Mouse (Mus musculus): ENCODE measurements at regions not wholly inside any gene's neighbourhood (a gene's known extent, or its start where the extent isn't known, plus 50 kb on each side); places are given as distances from the start of the nearest gene placed in this dataset.

DNA sequence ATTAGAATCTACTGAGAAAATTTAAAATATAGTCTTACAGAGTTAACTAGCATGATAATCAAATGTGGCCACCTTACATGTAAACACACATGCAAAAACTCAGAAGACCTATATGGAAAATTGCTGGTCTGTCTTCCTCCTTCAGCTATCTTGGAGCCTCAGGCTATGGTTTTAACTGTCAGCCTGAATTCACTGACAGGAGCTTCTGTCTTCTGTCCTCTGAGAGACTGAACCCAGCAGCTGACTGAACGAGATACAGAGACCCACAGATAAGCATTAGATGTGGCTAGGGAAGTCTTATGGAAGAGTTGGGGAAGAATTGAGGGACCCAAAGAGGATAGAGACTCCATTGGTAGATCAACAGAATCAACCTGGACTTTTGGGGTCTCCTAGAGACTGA lies 360.0 kb upstream of the Meox2 start:
- 47% methylated on average over 1 of the region's 1 CpGs for WGBS
- H3K9ac ChIP-seq: no peak overlapping the region
- H3K36me3 ChIP-seq: no peaks in the 10 kb centered on the region
- no peaks in the 10 kb centered on the region for H3K27me3 ChIP-seq (replicated peaks)
- H3K4me2 ChIP-seq: no peak overlapping the region
- no peak overlapping the region for H3K4me3 ChIP-seq
- ATAC-seq (ENCODE audit: extremely low read depth, insufficient number of reproducible peaks, low FRiP score, low TSS enrichment): no peak
- H3K9me3 ChIP-seq: no peaks in the 10 kb centered on the region
- H3K4me1 ChIP-seq: no peaks in the 10 kb centered on the region
- no peak overlapping the region for H3K27ac ChIP-seq (replicated peaks)

DNA sequence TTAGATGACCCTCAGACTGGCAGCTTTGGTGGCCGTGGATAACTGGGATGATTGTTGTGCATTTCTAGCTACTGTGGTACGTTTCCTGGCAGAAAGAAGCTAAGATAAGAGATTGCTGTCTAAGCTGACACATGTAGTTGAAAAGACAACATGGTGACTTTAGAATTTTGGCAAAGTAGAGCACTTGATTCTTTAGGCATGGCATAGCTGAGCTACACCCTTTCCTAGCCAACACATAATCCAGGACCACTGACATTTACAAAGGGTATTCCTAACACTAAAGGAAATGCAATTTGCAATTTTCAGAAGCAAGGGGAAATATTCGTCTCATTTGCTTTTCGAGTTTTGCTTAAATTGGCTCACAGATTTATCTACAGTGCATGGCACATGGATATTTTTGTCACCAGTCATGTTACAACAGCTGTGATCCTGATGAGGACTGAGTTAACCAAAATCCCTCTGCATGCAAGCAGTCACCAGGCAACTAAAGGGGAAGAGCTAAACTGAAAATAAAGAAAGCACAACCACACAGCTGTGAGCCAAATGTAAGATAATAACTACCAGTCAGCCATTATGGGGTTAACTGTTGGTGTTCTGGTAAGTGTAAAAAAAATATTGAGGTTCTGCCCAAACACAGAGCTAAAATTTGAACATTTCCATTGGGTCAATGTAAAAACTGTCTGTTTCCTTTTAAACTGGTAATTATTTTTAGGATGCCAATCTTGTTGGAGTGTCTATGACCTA lies 342.9 kb upstream of the Meox2 start:
- H3K4me2 ChIP-seq: no peak overlapping the region
- ATAC-seq (ENCODE audit: extremely low read depth, insufficient number of reproducible peaks, low FRiP score, low TSS enrichment): no peak
- H3K27ac ChIP-seq (replicated peaks): no peak overlapping the region
- no peak overlapping the region for H3K9ac ChIP-seq
- no peaks in the 10 kb centered on the region for H3K36me3 ChIP-seq
- no peaks in the 10 kb centered on the region for H3K27me3 ChIP-seq (replicated peaks)
- H3K9me3 ChIP-seq: no peaks in the 10 kb centered on the region
- no peak overlapping the region for H3K4me3 ChIP-seq
- no peaks in the 10 kb centered on the region for H3K4me1 ChIP-seq
- 61% methylated on average over 4 of the region's 4 CpGs for WGBS

DNA sequence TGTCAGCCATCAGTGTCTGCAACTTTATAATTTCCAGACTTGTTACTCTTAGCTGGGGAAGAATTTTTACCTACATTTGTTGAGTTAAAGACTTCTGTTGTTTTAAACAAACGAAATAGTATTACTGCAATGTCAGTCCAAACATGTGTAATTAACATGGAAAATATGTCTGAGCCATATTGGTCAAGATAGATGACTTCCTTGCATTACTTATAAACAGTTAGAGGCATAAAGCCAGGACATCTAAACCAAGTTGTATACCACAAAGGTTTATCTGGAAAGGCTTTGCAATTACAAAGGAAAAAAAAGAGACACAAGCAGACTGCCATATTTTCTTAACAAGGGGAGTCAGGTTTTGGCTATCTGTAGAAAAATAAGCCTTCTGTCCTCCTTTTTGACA lies 342.2 kb upstream of the Meox2 start:
- Histone ChIP-seq H3K9ac (no peak overlapping the region), H3K27ac (replicated peaks) (no peak overlapping the region), H3K4me1 (no peaks in the 10 kb centered on the region), H3K27me3 (replicated peaks) (no peaks in the 10 kb centered on the region), H3K9me3 (no peaks in the 10 kb centered on the region), H3K36me3 (no peaks in the 10 kb centered on the region), H3K4me3 (no peak overlapping the region), H3K4me2 (no peak overlapping the region)
- ATAC-seq (ENCODE audit: extremely low read depth, insufficient number of reproducible peaks, low FRiP score, low TSS enrichment): no peak
- WGBS: 36% methylated on average over 1 of the region's 1 CpGs

DNA sequence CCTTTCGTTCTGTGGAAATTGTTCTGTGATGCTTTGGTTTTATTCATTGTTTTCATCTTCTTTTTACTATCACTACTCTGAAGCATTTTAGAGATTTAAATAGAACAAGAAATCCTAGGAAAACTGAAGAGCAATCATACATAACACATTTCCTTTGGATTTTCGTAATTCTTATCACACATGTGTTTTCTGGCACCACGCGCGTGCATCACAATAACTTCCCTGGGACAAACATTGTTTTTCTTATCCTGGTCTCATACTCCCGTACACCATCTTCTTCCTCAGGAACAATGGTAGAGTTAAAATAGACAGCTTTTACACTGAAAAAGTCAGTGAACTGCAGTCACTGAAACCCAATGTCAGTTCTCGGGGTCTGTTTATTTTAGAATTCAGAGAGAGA lies 327.6 kb upstream of the Meox2 start:
- H3K4me3 ChIP-seq: no peak overlapping the region
- no peaks in the 10 kb centered on the region for H3K36me3 ChIP-seq
- H3K27me3 ChIP-seq (replicated peaks): no peaks in the 10 kb centered on the region
- no peak overlapping the region for H3K4me2 ChIP-seq
- H3K9ac ChIP-seq: no peak overlapping the region
- H3K4me1 ChIP-seq: no peaks in the 10 kb centered on the region
- H3K27ac ChIP-seq (replicated peaks): no peak overlapping the region
- no peak for ATAC-seq (ENCODE audit: extremely low read depth, insufficient number of reproducible peaks, low FRiP score, low TSS enrichment)
- no peaks in the 10 kb centered on the region for H3K9me3 ChIP-seq
- WGBS: 68% methylated on average over 7 of the region's 7 CpGs

DNA sequence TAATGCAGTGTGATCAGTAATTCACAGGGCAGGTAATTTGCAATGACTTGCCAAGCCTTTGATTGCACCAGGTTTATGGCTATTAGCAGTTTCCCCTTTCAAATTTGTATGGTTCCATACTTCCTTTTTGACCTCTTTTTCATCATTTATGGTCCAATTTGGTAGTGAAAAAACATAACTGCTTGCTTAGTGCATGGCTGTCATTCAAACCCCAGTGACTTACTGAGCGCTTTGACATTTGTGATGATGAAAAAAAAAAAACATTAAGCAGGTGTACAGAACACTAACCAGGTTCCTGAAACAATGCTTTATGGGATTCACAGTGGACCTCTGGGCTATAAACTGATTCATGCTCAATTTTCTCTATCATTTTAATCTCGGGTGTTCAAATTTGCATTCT lies 317.5 kb upstream of the Meox2 start:
- H3K27me3 ChIP-seq (replicated peaks): no peaks in the 10 kb centered on the region
- no peak overlapping the region for H3K4me3 ChIP-seq
- no peak overlapping the region for H3K4me2 ChIP-seq
- H3K27ac ChIP-seq (replicated peaks): no peak overlapping the region
- no peaks in the 10 kb centered on the region for H3K4me1 ChIP-seq
- no peaks in the 10 kb centered on the region for H3K9me3 ChIP-seq
- H3K9ac ChIP-seq: no peak overlapping the region
- WGBS: 80% methylated on average over 2 of the region's 2 CpGs
- no peaks in the 10 kb centered on the region for H3K36me3 ChIP-seq
- no peak for ATAC-seq (ENCODE audit: extremely low read depth, insufficient number of reproducible peaks, low FRiP score, low TSS enrichment)

DNA sequence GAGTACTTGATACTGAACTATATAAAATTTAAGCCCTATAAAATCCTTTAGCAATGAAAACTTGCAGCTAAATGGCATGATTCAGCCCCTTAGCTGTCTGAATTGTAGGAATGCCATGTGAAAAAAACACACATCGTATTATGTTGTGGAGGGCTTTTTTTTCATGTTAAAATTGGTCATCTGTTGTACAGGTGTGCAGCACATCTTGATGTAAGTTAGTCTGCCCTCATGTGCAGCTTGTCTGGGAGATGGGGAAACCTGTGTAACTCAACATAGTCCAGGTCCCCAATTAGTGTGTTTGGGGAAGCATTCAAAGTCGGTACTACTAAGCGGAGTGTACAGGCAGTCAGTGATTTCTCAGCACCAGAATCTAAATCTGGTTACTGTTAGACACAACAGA lies 316.9 kb upstream of the Meox2 start:
- no peaks in the 10 kb centered on the region for H3K27me3 ChIP-seq (replicated peaks)
- 89% methylated on average over 3 of the region's 3 CpGs for WGBS
- H3K36me3 ChIP-seq: no peaks in the 10 kb centered on the region
- no peaks in the 10 kb centered on the region for H3K4me1 ChIP-seq
- H3K9ac ChIP-seq: no peak overlapping the region
- no peak overlapping the region for H3K27ac ChIP-seq (replicated peaks)
- ATAC-seq (ENCODE audit: extremely low read depth, insufficient number of reproducible peaks, low FRiP score, low TSS enrichment): no peak
- H3K4me2 ChIP-seq: no peak overlapping the region
- H3K9me3 ChIP-seq: no peaks in the 10 kb centered on the region
- H3K4me3 ChIP-seq: no peak overlapping the region

DNA sequence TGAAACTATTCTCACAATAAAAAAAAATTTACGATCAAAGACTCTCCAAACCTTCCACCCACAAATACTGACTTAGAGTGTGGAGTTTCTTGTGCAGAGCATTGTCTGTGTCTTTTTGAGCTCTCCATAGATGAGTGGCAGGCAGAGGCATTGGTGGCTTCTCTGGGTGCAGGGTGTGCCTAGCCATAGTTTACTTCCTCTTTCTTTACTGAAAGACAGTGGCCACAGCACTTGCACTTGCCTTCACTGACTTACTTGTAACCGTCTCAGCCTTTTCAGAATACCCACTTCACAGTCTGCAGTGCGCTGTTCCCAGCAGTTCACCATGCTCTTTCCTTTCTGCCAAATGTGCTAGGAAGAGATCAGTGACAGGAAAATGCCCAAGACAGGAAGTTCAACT lies 316.1 kb upstream of the Meox2 start:
- Histone ChIP-seq H3K4me3 (no peak overlapping the region), H3K9ac (no peak overlapping the region), H3K27me3 (replicated peaks) (no peaks in the 10 kb centered on the region), H3K36me3 (no peaks in the 10 kb centered on the region), H3K4me2 (no peak overlapping the region), H3K9me3 (no peaks in the 10 kb centered on the region), H3K4me1 (no peaks in the 10 kb centered on the region), H3K27ac (replicated peaks) (no peak overlapping the region)
- WGBS: 66% methylated on average over 3 of the region's 3 CpGs
- ATAC-seq (ENCODE audit: extremely low read depth, insufficient number of reproducible peaks, low FRiP score, low TSS enrichment): no peak

DNA sequence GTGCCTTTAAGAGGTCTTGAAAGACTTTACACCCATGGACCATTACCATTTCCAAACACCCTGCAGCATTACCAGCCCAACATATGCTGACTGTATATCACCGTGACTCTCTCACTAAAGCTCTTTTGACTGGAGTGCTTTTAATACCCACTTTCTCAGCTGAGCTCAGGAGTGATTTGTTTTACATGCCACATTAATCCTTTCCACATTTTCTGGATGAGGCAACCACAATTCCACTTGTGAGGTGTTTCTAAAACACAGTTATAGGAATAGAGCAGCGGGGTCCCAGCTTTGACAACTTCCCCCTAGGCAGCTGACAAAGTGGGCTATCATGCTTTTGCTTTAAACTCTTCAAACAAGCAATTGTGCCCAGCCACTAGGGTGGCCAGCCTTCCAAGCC lies 314.5 kb upstream of the Meox2 start:
- no peaks in the 10 kb centered on the region for H3K27me3 ChIP-seq (replicated peaks)
- 61% methylated on average over 2 of the region's 2 CpGs for WGBS
- H3K4me3 ChIP-seq: no peak overlapping the region
- no peak overlapping the region for H3K4me2 ChIP-seq
- no peaks in the 10 kb centered on the region for H3K9me3 ChIP-seq
- H3K4me1 ChIP-seq: no peaks in the 10 kb centered on the region
- ATAC-seq (ENCODE audit: extremely low read depth, insufficient number of reproducible peaks, low FRiP score, low TSS enrichment): no peak
- no peak overlapping the region for H3K9ac ChIP-seq
- no peaks in the 10 kb centered on the region for H3K36me3 ChIP-seq
- H3K27ac ChIP-seq (replicated peaks): no peak overlapping the region

DNA sequence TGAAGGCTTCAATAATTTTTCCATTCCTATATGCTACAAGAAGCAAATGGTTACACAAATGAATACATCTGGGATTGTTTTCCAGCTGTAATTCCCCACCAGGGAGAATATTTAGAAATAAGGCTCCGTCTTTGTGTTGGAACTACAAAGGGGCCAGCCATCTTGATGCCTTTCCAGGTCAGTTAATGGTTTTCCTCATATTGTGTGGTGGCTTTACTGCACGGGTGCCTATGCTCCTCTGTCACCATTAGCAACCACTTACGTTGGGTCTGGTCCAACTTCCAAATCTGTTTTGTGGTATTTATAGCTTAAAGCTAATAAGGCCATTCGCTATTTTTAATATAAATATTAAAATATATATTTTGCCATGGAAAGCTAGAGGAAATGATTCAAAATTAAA lies 312.1 kb upstream of the Meox2 start:
- no peak overlapping the region for H3K27ac ChIP-seq (replicated peaks)
- no peak overlapping the region for H3K4me3 ChIP-seq
- H3K4me2 ChIP-seq: no peak overlapping the region
- no peaks in the 10 kb centered on the region for H3K27me3 ChIP-seq (replicated peaks)
- H3K9ac ChIP-seq: no peak overlapping the region
- H3K9me3 ChIP-seq: no peaks in the 10 kb centered on the region
- 70% methylated on average over 4 of the region's 4 CpGs for WGBS
- ATAC-seq (ENCODE audit: extremely low read depth, insufficient number of reproducible peaks, low FRiP score, low TSS enrichment): no peak
- H3K36me3 ChIP-seq: no peaks in the 10 kb centered on the region
- H3K4me1 ChIP-seq: no peaks in the 10 kb centered on the region

DNA sequence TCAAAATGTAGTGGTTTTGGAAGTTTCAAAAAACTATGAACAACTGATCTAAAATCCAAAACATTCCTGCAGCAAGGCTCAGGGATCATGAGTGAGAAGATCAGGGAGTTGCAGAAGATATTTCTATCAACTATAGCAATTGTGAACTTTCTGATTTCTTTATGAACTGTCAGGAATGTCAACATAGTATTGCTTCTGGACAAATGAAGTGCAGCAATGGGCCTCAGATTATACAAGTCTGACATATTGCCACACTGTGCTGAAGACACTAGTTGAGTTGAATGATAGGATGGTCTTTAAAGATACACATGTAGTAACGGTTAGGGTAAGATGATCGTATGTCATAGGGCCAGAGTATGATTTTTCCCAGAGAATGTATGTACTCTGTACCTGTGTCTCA lies 290.4 kb upstream of the Meox2 start:
- H3K27me3 ChIP-seq (replicated peaks): no peaks in the 10 kb centered on the region
- no peak overlapping the region for H3K9ac ChIP-seq
- 70% methylated on average over 2 of the region's 2 CpGs for WGBS
- no peaks in the 10 kb centered on the region for H3K9me3 ChIP-seq
- no peak overlapping the region for H3K4me3 ChIP-seq
- no peak overlapping the region for H3K27ac ChIP-seq (replicated peaks)
- H3K4me2 ChIP-seq: no peak overlapping the region
- no peak for ATAC-seq (ENCODE audit: extremely low read depth, insufficient number of reproducible peaks, low FRiP score, low TSS enrichment)
- no peaks in the 10 kb centered on the region for H3K4me1 ChIP-seq
- H3K36me3 ChIP-seq: no peaks in the 10 kb centered on the region

DNA sequence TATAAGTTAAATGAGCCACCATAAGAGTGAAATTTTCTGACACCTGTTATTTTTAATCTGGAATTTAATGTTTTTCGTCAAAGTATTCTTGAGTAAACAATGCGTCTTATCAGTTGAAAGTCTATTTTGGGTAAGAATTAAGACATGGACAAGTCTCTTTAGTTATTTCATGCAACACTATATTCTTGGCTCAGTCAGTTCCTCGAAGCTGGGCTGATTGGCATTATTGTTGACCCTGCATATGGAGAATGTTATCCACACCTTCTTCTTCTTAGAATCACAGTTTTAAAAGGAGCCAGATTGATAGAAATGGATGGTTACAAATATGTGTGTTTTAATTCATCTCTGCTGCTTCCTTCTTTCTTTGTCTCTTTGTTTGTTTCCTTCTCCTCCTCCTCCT lies 289.5 kb upstream of the Meox2 start:
- Histone ChIP-seq H3K27ac (replicated peaks) (no peak overlapping the region), H3K4me3 (no peak overlapping the region), H3K9me3 (no peaks in the 10 kb centered on the region), H3K9ac (no peak overlapping the region), H3K4me1 (no peaks in the 10 kb centered on the region), H3K4me2 (no peak overlapping the region), H3K27me3 (replicated peaks) (no peaks in the 10 kb centered on the region), H3K36me3 (no peaks in the 10 kb centered on the region)
- ATAC-seq (ENCODE audit: extremely low read depth, insufficient number of reproducible peaks, low FRiP score, low TSS enrichment): no peak
- WGBS: 54% methylated on average over 3 of the region's 3 CpGs

DNA sequence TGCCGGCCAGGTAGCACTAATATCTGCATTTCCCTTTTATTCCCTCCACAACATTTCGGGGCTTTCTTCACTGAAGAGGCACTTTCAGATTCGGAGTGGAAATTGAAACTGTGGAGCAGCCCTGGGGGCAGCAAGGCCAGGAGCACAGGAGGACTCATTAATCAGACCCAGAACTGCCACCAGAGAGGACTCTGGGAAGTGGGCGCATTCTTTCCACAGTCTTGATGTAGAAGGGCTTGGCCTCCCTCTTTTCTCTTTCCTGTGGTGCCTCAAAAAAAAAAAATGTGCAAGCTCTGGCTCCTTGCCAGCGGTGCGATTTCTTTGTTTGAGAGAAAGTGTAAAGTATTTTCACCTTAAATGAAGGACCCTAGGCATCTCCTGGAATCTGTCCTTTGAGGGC lies 281.6 kb upstream of the Meox2 start:
- H3K36me3 ChIP-seq: no peaks in the 10 kb centered on the region
- H3K4me2 ChIP-seq: no peak overlapping the region
- no peak overlapping the region for H3K9ac ChIP-seq
- H3K9me3 ChIP-seq: no peaks in the 10 kb centered on the region
- no peak overlapping the region for H3K4me3 ChIP-seq
- H3K27ac ChIP-seq (replicated peaks): no peak overlapping the region
- no peaks in the 10 kb centered on the region for H3K27me3 ChIP-seq (replicated peaks)
- no peak for ATAC-seq (ENCODE audit: extremely low read depth, insufficient number of reproducible peaks, low FRiP score, low TSS enrichment)
- WGBS: 52% methylated on average over 6 of the region's 6 CpGs
- H3K4me1 ChIP-seq: peaks cover 8% of the 10 kb centered on the region; the same call in 1 of the 2 replicates

Measured in heart, embryonic 13.5 days (tissue).